Mouse (Mus musculus) bone marrow, adult 2 months (tissue): ENCODE measurements around the gene C130050O18Rik. TPM values are rescaled to one million over a fixed set of nuclear protein-coding genes. Genes with fewer than 3 reads are reported as not detected.

Experiments
- H3K27ac ChIP-seq: fragments of 200-500 bp; 2 replicates; pipeline ENCODE4 v1.5.1; 2012; ENCODE audit warnings: low read depth, mild to moderate bottlenecking, control low read depth, inconsistent platforms, low read length; ENCODE audit not compliant: control insufficient read depth, poor library complexity, insufficient read depth
- H3K4me1 ChIP-seq: fragments of 200-500 bp; 2 replicates; pipeline ENCODE4 v1.6.1; 2011; ENCODE audit warnings: low read length; ENCODE audit not compliant: control insufficient read depth, insufficient read depth
- H3K4me3 ChIP-seq: fragments of 200-500 bp; replicated peaks from 2 replicates; pipeline ENCODE3; 2011; ENCODE audit warnings: mild to moderate bottlenecking, low read depth, low read length, control low read depth; ENCODE audit not compliant: control insufficient read depth
- CTCF ChIP-seq: fragments of 200-500 bp; IDR thresholded peaks from 2 replicates; pipeline ENCODE4 v1.5.1; 2011; ENCODE audit warnings: low read length, control low read depth; ENCODE audit not compliant: control insufficient read depth, insufficient read depth
- POLR2A ChIP-seq: fragments of 200-500 bp; IDR thresholded peaks from 2 replicates; pipeline ENCODE4 v1.6.1; 2011; ENCODE audit warnings: low read depth, mild to moderate bottlenecking, control low read depth, low read length, borderline replicate concordance; ENCODE audit not compliant: control insufficient read depth
- WGBS: fragments of 180-500 bp; shearing (Covaris S2); methylation state at CpG from one replicate; pipeline ENCODE4 v1.1.7; 2018; 5-methylcytosine and 5-hydroxymethylcytosine counted together
- polyA plus RNA-seq: library from polyadenylated mRNA; stranded (reverse); fragments of >200 nt; gene quantifications from 2 replicates; pipeline ENCODE4 v1.2.4, GENCODE M21; 2011; ENCODE audit warnings: low replicate concordance; ENCODE audit not compliant: missing spikeins, insufficient read depth, insufficient read length

C130050O18Rik gene
- polyA plus RNA-seq, 1 experiment: 4.0 TPM

DNA sequence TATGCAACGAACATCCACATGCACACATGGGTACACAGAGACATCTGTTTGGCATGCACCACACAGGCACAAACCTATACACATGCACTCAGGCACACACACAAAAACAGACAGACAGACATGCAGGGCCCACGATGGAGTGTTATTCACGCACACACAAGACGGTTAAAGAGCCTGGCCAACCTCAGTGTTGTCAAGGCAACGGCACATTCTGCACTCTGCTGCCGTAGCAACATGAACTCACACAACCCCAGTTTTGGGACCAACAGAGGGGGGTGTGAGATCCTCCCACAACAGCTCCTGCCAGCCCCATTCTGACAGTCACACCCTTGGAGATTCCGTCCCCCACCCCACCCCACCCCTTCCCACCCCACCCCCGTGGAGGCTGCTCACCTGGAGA lies 29.9 kb downstream of the C130050O18Rik start:
- Histone ChIP-seq H3K4me3 (no peak overlapping the region), H3K4me1 (peaks cover 3% of the 10 kb centered on the region), H3K27ac (no peak overlapping the region)
- 81% methylated on average over 8 of the region's 8 CpGs for WGBS
- TF ChIP-seq POLR2A (no peak), CTCF (no peak)

DNA sequence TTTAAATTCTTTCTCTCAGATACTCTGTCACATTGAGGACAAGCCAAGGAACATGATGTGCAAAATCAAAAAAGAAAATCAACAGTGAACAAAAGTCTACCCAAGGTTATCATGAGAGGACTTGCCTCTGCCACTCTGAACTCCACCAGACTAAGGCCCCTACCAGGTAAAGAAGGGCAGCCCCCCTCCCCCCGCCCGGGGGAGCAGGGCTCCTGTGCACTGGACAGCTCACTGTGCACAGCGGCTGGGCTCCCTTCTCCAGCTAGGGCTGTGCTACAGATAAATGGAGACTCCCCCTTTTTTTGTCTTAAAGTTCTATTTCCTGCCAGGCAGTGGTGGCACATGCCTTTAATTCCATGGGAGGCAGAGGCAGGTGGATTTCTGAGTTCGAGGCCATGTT lies 32.7 kb downstream of the C130050O18Rik start:
- Histone ChIP-seq H3K4me3 (no peak overlapping the region), H3K4me1 (peaks cover 3% of the 10 kb centered on the region), H3K27ac (peak overlapping the region; percentile 52)
- no peak for TF ChIP-seq CTCF
- no peak for TF ChIP-seq POLR2A
- 48% methylated on average over 4 of the region's 4 CpGs for WGBS

DNA sequence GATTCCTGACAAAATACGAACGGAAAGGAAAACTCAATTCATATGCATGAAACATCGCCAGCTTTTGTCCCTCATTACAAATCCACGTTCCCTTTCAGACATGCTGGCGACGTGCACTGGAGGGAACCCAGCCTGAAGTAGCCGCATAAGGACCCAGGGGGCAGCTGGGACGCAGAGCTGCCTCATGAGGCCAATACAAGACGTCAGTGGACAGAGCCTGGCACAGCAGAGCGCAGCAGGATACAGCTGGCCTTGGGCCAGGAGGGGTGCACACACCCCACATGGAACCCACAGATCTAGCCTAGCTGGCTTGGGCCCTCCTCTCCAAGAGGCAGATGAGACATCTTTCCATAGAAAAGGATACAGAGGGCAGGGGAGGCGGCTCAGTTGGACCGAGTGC lies 33.4 kb downstream of the C130050O18Rik start:
- H3K4me1 ChIP-seq: peaks cover 3% of the 10 kb centered on the region
- no peak for TF ChIP-seq CTCF
- TF ChIP-seq POLR2A: no peak
- H3K27ac ChIP-seq: no peak overlapping the region
- 70% methylated on average over 12 of the region's 12 CpGs for WGBS
- H3K4me3 ChIP-seq: no peak overlapping the region

GRCm38 (mm10) chr5:139440451-139440850 lies 35.4 kb downstream of the C130050O18Rik start:
- Histone ChIP-seq H3K4me1 (peaks cover 3% of the 10 kb centered on the region), H3K27ac (no peak overlapping the region), H3K4me3 (no peak overlapping the region)
- 87% methylated on average over 5 of the region's 5 CpGs for WGBS
- no peak for TF ChIP-seq POLR2A
- no peak for TF ChIP-seq CTCF

DNA sequence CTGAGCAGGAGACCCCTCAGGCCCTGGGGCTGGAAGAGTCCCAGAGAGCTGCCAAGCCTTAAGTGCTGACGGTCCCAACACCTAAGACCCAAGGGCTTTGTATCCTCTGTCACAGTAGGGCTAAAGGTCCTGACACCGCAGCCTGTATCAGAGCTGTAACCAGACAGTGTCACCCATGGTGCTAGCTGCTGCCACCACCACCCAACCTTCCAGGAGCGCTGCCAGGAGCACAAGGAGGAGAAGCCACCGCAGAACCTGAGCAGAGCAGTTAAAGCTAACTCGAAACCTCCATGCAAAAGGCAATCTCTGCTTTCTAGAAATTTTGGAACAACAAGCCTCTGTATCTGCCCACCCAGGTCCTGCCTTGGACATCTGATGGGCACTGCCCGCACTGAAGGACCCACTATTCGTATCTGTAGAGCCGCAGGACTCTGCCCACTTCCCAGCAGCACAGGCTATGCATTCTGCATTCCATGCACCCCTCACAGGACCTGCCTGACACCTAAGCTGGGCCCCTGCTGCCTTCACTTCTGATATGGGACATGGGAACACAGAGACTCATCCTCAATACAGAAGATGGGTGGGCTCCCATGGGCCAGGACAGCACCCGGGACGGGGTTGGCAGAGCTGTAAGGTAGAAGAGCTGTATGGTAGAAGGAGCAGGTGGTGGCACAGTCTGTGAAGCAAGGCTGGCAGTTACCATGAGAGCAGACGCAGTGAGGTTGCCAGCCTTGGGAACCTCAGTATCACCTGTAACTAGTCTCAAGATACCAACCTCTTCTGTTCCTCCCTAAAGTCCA lies 36.0 kb downstream of the C130050O18Rik start:
- peaks cover 3% of the 10 kb centered on the region for H3K4me1 ChIP-seq
- WGBS: 89% methylated on average over 11 of the region's 11 CpGs
- no peak overlapping the region for H3K4me3 ChIP-seq
- H3K27ac ChIP-seq: no peak overlapping the region
- TF ChIP-seq CTCF: no peak
- TF ChIP-seq POLR2A: no peak

GRCm38 (mm10) chr5:139441726-139442018 lies 36.6 kb downstream of the C130050O18Rik start:
- 84% methylated on average over 2 of the region's 2 CpGs for WGBS
- no peak overlapping the region for H3K4me3 ChIP-seq

DNA sequence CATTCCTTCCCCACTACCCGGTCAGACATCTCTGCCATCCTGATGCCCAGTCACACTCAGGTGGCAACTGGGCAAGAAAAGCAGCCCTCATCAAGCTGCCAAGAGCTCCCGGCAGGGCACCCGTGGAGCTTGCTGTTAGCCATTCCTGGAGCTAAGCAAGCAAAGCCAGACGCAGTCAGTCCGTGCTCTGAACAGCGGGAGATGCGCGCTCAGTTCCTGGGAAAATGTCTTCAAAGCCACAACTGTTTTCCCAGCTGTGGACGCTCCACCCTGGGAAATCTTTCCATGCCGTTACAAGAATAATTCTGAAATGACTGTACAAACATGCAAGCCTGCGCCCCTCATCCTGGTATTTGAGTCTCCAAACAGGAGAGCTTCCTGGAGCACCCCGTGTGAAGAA lies 37.3 kb downstream of the C130050O18Rik start:
- WGBS: 88% methylated on average over 12 of the region's 12 CpGs
- Histone ChIP-seq H3K4me1 (peaks cover 3% of the 10 kb centered on the region), H3K4me3 (no peak overlapping the region), H3K27ac (no peak overlapping the region)
- TF ChIP-seq CTCF: no peak
- TF ChIP-seq POLR2A: no peak

More at GRCm38 (mm10) chr5:139441726-139442018, 36.6 kb downstream of the C130050O18Rik start:
- H3K4me1 ChIP-seq: peaks cover 3% of the 10 kb centered on the region
- no peak overlapping the region for H3K27ac ChIP-seq
- TF ChIP-seq POLR2A (no peak), CTCF (no peak)

- no peak overlapping the region for H3K27ac ChIP-seq
- TF ChIP-seq POLR2A (no peak), CTCF (no peak)
- WGBS: 80% methylated on average over 4 of the region's 4 CpGs
These were observed 37.9 kb downstream of the C130050O18Rik start for GRCm38 (mm10) chr5:139442962-139443361.

DNA sequence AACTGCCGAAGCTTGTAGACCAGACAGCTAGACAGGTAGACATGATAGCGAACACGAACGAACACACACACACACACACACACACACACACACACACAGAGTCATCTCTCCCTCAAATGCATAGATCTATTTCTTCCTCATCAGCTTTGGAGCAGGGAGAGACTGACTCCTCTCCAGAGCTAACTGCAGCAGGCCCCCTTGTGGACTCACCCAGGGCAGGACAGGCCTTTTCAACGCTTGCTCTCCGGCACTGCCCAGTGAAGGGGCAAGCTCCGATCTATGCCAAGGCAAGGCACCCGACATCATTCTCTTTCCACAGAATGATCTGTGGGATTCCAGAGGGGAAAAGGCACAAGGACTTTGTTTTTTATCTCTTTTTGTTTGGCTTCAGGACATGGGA lies 40.2 kb downstream of the C130050O18Rik start:
- H3K4me1 ChIP-seq: peaks cover 9% of the 10 kb centered on the region
- H3K4me3 ChIP-seq: no peak overlapping the region
- 83% methylated on average over 8 of the region's 8 CpGs for WGBS
- TF ChIP-seq POLR2A: no peak
- TF ChIP-seq CTCF: no peak
- H3K27ac ChIP-seq: no peak overlapping the region

More at GRCm38 (mm10) chr5:139442962-139443361, 37.9 kb downstream of the C130050O18Rik start:
- H3K4me3 ChIP-seq: no peak overlapping the region
- peaks cover 3% of the 10 kb centered on the region for H3K4me1 ChIP-seq
